Mouse (Mus musculus): ENCODE measurements around the gene Stim2. TPM values are rescaled to one million over a fixed set of nuclear protein-coding genes. Genes with fewer than 3 reads are reported as not detected.

Stim2 gene
- polyA plus RNA-seq, 1 experiment from 2014 or later = 4.4 TPM

DNA sequence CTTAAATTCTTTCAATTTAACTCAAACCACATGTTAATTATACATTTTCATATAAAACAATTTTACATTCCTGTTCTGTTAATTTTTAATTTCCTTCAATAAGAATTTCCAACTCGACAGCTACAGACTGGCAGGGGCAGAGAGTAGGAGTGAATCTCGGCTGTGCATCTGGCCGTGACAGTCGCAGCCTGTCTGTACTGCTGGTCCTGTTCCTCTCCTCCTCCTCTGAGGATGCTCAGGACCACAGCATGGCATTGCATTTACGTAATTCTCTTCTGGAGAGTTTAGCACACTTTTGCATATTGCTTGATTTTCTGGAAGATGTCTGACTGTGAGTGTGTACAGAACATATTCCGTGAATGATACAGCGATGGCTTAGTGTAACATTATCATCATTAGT, 63.8 kb downstream of the Stim2 start:
- 72% methylated on average over 7 of the region's 7 CpGs for WGBS (ENCODE audit: insufficient replicate concordance)

GRCm38 (mm10) chr5:54067591-54067990, 69.3 kb downstream of the Stim2 start:
- no peaks in the 10 kb centered on the region for H3K36me3 ChIP-seq (ENCODE audit: control insufficient read depth, insufficient read depth)
- H3K4me2 ChIP-seq (ENCODE audit: low read depth, low read length) = no peak overlapping the region
- ATAC-seq (ENCODE audit: low read depth) = no peak
- no peaks in the 10 kb centered on the region for H3K4me1 ChIP-seq (ENCODE audit: control insufficient read depth, low read depth, low read length)
- no peaks in the 10 kb centered on the region for H3K27me3 ChIP-seq (ENCODE audit: control insufficient read depth, insufficient read depth, low read depth, low read length)
- H3K4me3 ChIP-seq (ENCODE audit: low read depth, low read length) = no peak overlapping the region
- H3K9ac ChIP-seq (ENCODE audit: low read depth, low read length) = no peak overlapping the region
- no peaks in the 10 kb centered on the region for H3K9me3 ChIP-seq (replicated peaks; ENCODE audit: control insufficient read depth, low read length)
- no peak overlapping the region for H3K27ac ChIP-seq (ENCODE audit: low read length)
- WGBS (ENCODE audit: insufficient replicate concordance) = 78% methylated on average over 3 of the region's 3 CpGs

More for the DNA sequence above, 63.8 kb downstream of the Stim2 start:
- Histone ChIP-seq H3K4me3 (ENCODE audit: low read depth, low read length) (no peak overlapping the region), H3K4me1 (ENCODE audit: control insufficient read depth, low read depth, low read length) (peaks cover 3% of the 10 kb centered on the region), H3K27me3 (ENCODE audit: control insufficient read depth, insufficient read depth, low read depth, low read length) (no peaks in the 10 kb centered on the region), H3K36me3 (ENCODE audit: control insufficient read depth, insufficient read depth) (no peaks in the 10 kb centered on the region; the same call in 1 of the 2 replicates), H3K27ac (ENCODE audit: low read length) (no peak overlapping the region), H3K4me2 (ENCODE audit: low read depth, low read length) (no peak overlapping the region), H3K9ac (ENCODE audit: low read depth, low read length) (no peak overlapping the region), H3K9me3 (replicated peaks; ENCODE audit: control insufficient read depth, low read length) (no peaks in the 10 kb centered on the region)
- no peak for ATAC-seq (ENCODE audit: low read depth)

DNA sequence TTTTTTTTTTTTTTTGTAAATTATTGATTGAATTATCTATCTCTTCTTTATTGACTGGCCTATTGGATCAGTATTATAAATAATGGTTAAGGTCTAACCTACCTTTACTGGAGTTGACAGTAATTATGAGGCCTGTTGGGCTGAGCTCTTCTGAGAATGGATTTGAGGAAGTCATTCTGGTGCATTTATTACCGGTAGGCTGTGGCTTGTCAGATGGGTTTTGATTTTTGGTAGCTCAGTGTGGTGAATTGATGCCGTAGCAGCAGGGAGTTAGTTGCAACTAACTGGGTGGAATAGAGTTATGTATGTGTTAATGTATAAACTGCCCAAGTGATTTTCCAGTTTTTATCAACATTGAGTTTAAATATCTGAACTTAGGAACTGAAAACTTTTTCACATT, 72.2 kb downstream of the Stim2 start:
- WGBS (ENCODE audit: insufficient replicate concordance) = 34% methylated on average over 2 of the region's 2 CpGs
- ATAC-seq (ENCODE audit: low read depth) = no peak
- Histone ChIP-seq H3K9me3 (replicated peaks; ENCODE audit: control insufficient read depth, low read length) (no peaks in the 10 kb centered on the region), H3K4me2 (ENCODE audit: low read depth, low read length) (no peak overlapping the region), H3K9ac (ENCODE audit: low read depth, low read length) (no peak overlapping the region), H3K4me3 (ENCODE audit: low read depth, low read length) (no peak overlapping the region), H3K27ac (ENCODE audit: low read length) (no peak overlapping the region), H3K36me3 (ENCODE audit: control insufficient read depth, insufficient read depth) (no peaks in the 10 kb centered on the region), H3K27me3 (ENCODE audit: control insufficient read depth, insufficient read depth, low read depth, low read length) (no peaks in the 10 kb centered on the region), H3K4me1 (ENCODE audit: control insufficient read depth, low read depth, low read length) (no peaks in the 10 kb centered on the region; the same call in 1 of the 2 replicates)

- 53% methylated on average over 5 of the region's 5 CpGs for WGBS (ENCODE audit: insufficient replicate concordance)
- no peak for ATAC-seq (ENCODE audit: low read depth)
- Histone ChIP-seq H3K4me1 (ENCODE audit: control insufficient read depth, low read depth, low read length) (no peaks in the 10 kb centered on the region; the same call in 1 of the 2 replicates), H3K4me2 (ENCODE audit: low read depth, low read length) (no peak overlapping the region), H3K9me3 (replicated peaks; ENCODE audit: control insufficient read depth, low read length) (no peaks in the 10 kb centered on the region), H3K9ac (ENCODE audit: low read depth, low read length) (no peak overlapping the region), H3K36me3 (ENCODE audit: control insufficient read depth, insufficient read depth) (no peaks in the 10 kb centered on the region), H3K4me3 (ENCODE audit: low read depth, low read length) (no peak overlapping the region), H3K27ac (ENCODE audit: low read length) (no peak overlapping the region), H3K27me3 (ENCODE audit: control insufficient read depth, insufficient read depth, low read depth, low read length) (no peaks in the 10 kb centered on the region)
These were observed 73.0 kb downstream of the Stim2 start for GRCm38 (mm10) chr5:54071288-54071687.

GRCm38 (mm10) chr5:54071705-54072104, 73.4 kb downstream of the Stim2 start:
- no peak for ATAC-seq (ENCODE audit: low read depth)
- Histone ChIP-seq H3K27me3 (ENCODE audit: control insufficient read depth, insufficient read depth, low read depth, low read length) (no peaks in the 10 kb centered on the region), H3K4me3 (ENCODE audit: low read depth, low read length) (no peak overlapping the region), H3K4me1 (ENCODE audit: control insufficient read depth, low read depth, low read length) (no peaks in the 10 kb centered on the region; the same call in 1 of the 2 replicates), H3K27ac (ENCODE audit: low read length) (no peak overlapping the region), H3K9me3 (replicated peaks; ENCODE audit: control insufficient read depth, low read length) (no peaks in the 10 kb centered on the region), H3K4me2 (ENCODE audit: low read depth, low read length) (no peak overlapping the region), H3K9ac (ENCODE audit: low read depth, low read length) (no peak overlapping the region), H3K36me3 (ENCODE audit: control insufficient read depth, insufficient read depth) (no peaks in the 10 kb centered on the region)
- 65% methylated on average over 7 of the region's 7 CpGs for WGBS (ENCODE audit: insufficient replicate concordance)

GRCm38 (mm10) chr5:54073291-54073690, 75.0 kb downstream of the Stim2 start:
- Histone ChIP-seq H3K4me3 (ENCODE audit: low read depth, low read length) (no peak overlapping the region), H3K4me2 (ENCODE audit: low read depth, low read length) (no peak overlapping the region), H3K36me3 (ENCODE audit: control insufficient read depth, insufficient read depth) (no peaks in the 10 kb centered on the region), H3K9ac (ENCODE audit: low read depth, low read length) (no peak overlapping the region), H3K27me3 (ENCODE audit: control insufficient read depth, insufficient read depth, low read depth, low read length) (no peaks in the 10 kb centered on the region), H3K27ac (ENCODE audit: low read length) (no peak overlapping the region), H3K4me1 (ENCODE audit: control insufficient read depth, low read depth, low read length) (no peaks in the 10 kb centered on the region; the same call in 1 of the 2 replicates), H3K9me3 (replicated peaks; ENCODE audit: control insufficient read depth, low read length) (no peaks in the 10 kb centered on the region)
- 23% methylated on average over 1 of the region's 1 CpGs for WGBS (ENCODE audit: insufficient replicate concordance)
- no peak for ATAC-seq (ENCODE audit: low read depth)

DNA sequence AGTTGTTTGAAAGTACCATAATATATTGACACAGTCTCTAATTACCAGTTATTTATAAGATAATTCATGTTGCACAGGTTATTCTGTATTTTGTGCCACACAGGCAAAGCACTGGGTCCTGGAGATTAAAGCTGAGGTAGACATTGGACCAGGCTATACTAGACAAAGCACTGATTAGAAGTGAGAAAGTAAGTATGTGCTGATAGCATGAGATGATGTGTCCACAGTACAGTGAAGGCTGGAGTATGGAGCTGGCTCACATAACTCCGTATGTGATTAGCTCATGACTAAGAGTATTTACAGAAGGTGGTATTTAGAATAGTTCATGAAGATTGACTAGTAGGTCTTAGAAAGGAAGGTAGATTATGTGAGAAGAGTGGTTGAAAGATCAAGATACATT, 81.7 kb downstream of the Stim2 start:
- no peaks in the 10 kb centered on the region for H3K9me3 ChIP-seq (replicated peaks; ENCODE audit: control insufficient read depth, low read length)
- H3K4me1 ChIP-seq (ENCODE audit: control insufficient read depth, low read depth, low read length) = no peaks in the 10 kb centered on the region; the same call in 1 of the 2 replicates
- 65% methylated on average over 1 of the region's 1 CpGs for WGBS (ENCODE audit: insufficient replicate concordance)
- no peaks in the 10 kb centered on the region for H3K36me3 ChIP-seq (ENCODE audit: control insufficient read depth, insufficient read depth)
- H3K27me3 ChIP-seq (ENCODE audit: control insufficient read depth, insufficient read depth, low read depth, low read length) = no peaks in the 10 kb centered on the region
- no peak for ATAC-seq (ENCODE audit: low read depth)
- no peak overlapping the region for H3K27ac ChIP-seq (ENCODE audit: low read length)
- no peak overlapping the region for H3K9ac ChIP-seq (ENCODE audit: low read depth, low read length)
- no peak overlapping the region for H3K4me3 ChIP-seq (ENCODE audit: low read depth, low read length)
- no peak overlapping the region for H3K4me2 ChIP-seq (ENCODE audit: low read depth, low read length)

DNA sequence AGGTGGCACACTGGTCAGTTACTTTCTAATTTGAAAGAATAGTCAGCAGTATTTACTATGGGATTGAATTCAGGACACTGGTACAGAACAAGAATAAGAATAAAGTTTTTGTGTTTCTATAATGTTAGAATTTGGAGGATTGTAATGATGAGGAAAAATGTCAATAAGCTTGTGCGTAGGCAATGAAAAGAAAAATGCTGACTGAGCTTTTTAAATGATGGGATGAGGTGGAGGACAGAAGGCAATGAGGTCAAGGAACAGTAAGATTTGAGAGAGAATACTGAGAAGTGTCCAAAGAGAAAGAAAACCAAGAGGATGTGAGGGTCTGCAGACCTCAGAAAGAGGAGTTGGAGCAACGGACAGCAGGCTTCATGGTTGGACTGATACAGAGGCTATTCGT, 89.6 kb downstream of the Stim2 start:
- Histone ChIP-seq H3K9me3 (replicated peaks; ENCODE audit: control insufficient read depth, low read length) (no peaks in the 10 kb centered on the region), H3K4me1 (ENCODE audit: control insufficient read depth, low read depth, low read length) (no peaks in the 10 kb centered on the region), H3K27me3 (ENCODE audit: control insufficient read depth, insufficient read depth, low read depth, low read length) (no peaks in the 10 kb centered on the region), H3K4me2 (ENCODE audit: low read depth, low read length) (no peak overlapping the region), H3K9ac (ENCODE audit: low read depth, low read length) (no peak overlapping the region), H3K27ac (ENCODE audit: low read length) (no peak overlapping the region), H3K36me3 (ENCODE audit: control insufficient read depth, insufficient read depth) (no peaks in the 10 kb centered on the region), H3K4me3 (ENCODE audit: low read depth, low read length) (no peak overlapping the region)
- WGBS (ENCODE audit: insufficient replicate concordance) = 79% methylated on average over 3 of the region's 3 CpGs
- no peak for ATAC-seq (ENCODE audit: low read depth)

DNA sequence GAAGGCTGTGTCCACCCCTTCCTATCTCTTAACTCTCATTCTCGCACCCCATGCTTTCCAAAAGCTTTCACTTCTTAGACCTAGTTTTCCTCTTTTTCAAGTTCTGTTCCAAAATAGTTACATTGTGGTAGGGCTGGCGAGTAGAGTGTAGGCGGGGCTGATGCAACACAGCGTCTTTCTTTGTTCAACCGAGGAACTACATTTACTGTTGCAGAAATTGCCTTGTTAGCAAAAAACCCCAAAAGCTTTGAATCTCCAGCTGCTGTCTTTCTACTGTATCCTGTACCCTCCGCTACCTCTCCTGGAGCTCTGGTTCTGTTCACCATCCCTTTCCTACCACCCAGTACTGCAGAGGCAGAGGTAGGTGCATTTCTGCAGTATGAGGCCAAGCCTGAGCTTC, 99.9 kb downstream of the Stim2 start:
- H3K4me1 ChIP-seq (ENCODE audit: control insufficient read depth, low read depth, low read length) = no peaks in the 10 kb centered on the region
- 55% methylated on average over 6 of the region's 6 CpGs for WGBS (ENCODE audit: insufficient replicate concordance)
- H3K4me2 ChIP-seq (ENCODE audit: low read depth, low read length) = no peak overlapping the region
- H3K27me3 ChIP-seq (ENCODE audit: control insufficient read depth, insufficient read depth, low read depth, low read length) = no peaks in the 10 kb centered on the region
- no peaks in the 10 kb centered on the region for H3K36me3 ChIP-seq (ENCODE audit: control insufficient read depth, insufficient read depth)
- ATAC-seq (ENCODE audit: low read depth) = no peak
- H3K27ac ChIP-seq (ENCODE audit: low read length) = no peak overlapping the region
- H3K9me3 ChIP-seq (replicated peaks; ENCODE audit: control insufficient read depth, low read length) = no peaks in the 10 kb centered on the region
- H3K4me3 ChIP-seq (ENCODE audit: low read depth, low read length) = no peak overlapping the region
- no peak overlapping the region for H3K9ac ChIP-seq (ENCODE audit: low read depth, low read length)

Data from liver, embryonic 16.5 days (tissue).